Mouse (Mus musculus) liver, postnatal 0 days (tissue): ENCODE results near the gene Tspear.
"Not testable (repeated sequence)": the region's sequence is repeated elsewhere in the genome, so short reads cannot be mapped to it uniquely, and the experiment has no call there.

Experiments used
- CTCF ChIP-seq: sonication (generic); IDR thresholded peaks from 2 replicates; pipeline ENCODE4 v1.5.1; 2016; ENCODE audit warnings: antibody characterized with exemption, low read depth
- EP300 ChIP-seq: IDR thresholded peaks from 2 replicates; pipeline ENCODE4 v1.6.1; 2016; ENCODE audit warnings: antibody characterized with exemption, low read depth, mild to moderate bottlenecking

DNA sequence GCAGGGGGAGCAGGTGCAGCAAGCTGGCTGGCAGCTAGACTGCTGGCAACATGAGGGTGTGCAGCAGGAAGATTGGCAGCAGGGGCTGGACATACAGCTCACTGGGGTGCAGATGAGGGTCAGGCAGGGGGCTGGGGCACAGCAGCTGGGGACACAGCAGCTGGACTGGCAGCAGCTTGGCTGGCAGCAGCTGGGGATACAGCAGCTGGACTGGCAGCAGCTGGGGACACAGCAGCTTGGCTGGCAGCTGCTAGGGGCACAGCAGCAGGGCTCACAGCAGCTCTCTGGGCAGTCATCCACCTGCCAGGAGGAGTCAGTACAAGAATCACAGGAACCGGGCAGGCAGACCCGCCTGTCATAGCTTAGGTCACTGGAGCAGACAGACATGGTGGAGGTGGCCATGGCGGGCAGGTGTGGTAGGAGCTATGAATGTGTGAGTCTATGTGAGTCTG is 4.0 kb downstream of the Tspear start, which contains the start of gene Gm19402:
- not testable (repeated sequence) for TF ChIP-seq CTCF, EP300
